In the genomic region with DNA sequence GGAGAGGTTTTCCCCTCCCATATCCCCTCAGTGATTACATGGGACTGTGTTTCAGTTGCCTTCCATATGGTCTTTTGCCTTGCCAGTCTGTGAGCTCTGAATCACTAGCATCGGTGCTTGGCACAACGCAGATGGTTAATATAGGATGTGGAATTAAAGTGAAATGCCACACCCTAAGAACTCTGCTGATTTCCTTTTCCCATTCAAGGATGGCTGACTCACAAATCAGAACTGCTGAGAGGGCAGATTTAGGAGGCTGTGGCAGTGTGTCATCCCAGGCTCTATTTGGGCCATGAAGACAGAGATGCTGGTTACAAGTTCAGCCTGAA, we compare ENCODE assay signal across 16 mouse cellular contexts. TPM values are rescaled to one million over a fixed set of nuclear protein-coding genes. Genes with fewer than 3 reads are reported as not detected.
DNase-seq lines count a peak whose midpoint lies in the region; ATAC-seq and TF ChIP-seq lines count a peak whose summit lies in the region.
"Had no signal": no experiment of that assay in that cellular context is flagged by ENCODE, and none has a peak within 500 bp of the region (broad histone marks: within the 10 kb centered on the region; RNA-seq: fewer than 3 reads in every experiment).

No protein-coding gene starts in this region.

- H3K27ac ChIP-seq in lung, postnatal 0 days (ENCODE audit: low read length): no peak overlapping the region
- peak overlapping the region; percentile 50; the same call in 1 of the 2 replicates for H3K27ac ChIP-seq in forebrain, postnatal 0 days (ENCODE audit: low read depth, low read length)
- no peak overlapping the region for H3K27ac ChIP-seq in stomach, postnatal 0 days (replicated peaks)
- no peak overlapping the region for H3K27ac ChIP-seq in heart, embryonic 10.5 days
- H3K27ac ChIP-seq: embryonic facial prominence, embryonic 12.5 days; limb, embryonic 12.5 days had no signal

- peak; percentile 50 to 54 for DNase-seq in cerebellum, postnatal 25 days
- DNase-seq in cerebellum, adult 8-10 months: no peak
- DNase-seq in lung, postnatal 0 days (ENCODE audit: low spot score): no peak
- no peak for DNase-seq in lung, postnatal 36 days
- DNase-seq in forebrain, postnatal 0 days: peak; percentile 57
- DNase-seq in stomach, postnatal 0 days (ENCODE audit: low spot score): no peak
- DNase-seq in heart, embryonic 10.5 days (ENCODE audit: low spot score): no peak
- no peak for DNase-seq in heart, postnatal 4 days
- DNase-seq: adrenal gland, adult 2 months; heart, postnatal 14 days; kidney, postnatal 36 days; lung, adult 2 months; thymus, postnatal 36 days had no signal

- H3K36me3 ChIP-seq in lung, postnatal 0 days (ENCODE audit: insufficient read depth, low read length): peaks cover 16% of the 10 kb centered on the region
- peaks cover 59% of the 10 kb centered on the region for H3K36me3 ChIP-seq in forebrain, postnatal 0 days (ENCODE audit: insufficient read depth)
- no peaks in the 10 kb centered on the region; the same call in 1 of the 2 replicates for H3K36me3 ChIP-seq in stomach, postnatal 0 days (ENCODE audit: control insufficient read depth, insufficient read depth, low read length)
- H3K36me3 ChIP-seq in heart, embryonic 10.5 days: peaks cover 68% of the 10 kb centered on the region

- WGBS in lung, postnatal 0 days: 83% methylated on average over 2 of the region's 2 CpGs
- WGBS in forebrain, postnatal 0 days: 60% methylated on average over 2 of the region's 2 CpGs
- WGBS in stomach, postnatal 0 days: 70% methylated on average over 2 of the region's 2 CpGs
- WGBS in heart, embryonic 10.5 days: 90% methylated on average over 2 of the region's 2 CpGs

- no peaks in the 10 kb centered on the region for H3K27me3 ChIP-seq in lung, postnatal 0 days (replicated peaks; ENCODE audit: insufficient read depth, low read length)
- H3K27me3 ChIP-seq in forebrain, postnatal 0 days (ENCODE audit: insufficient read depth, low read length): no peaks in the 10 kb centered on the region
- no peaks in the 10 kb centered on the region for H3K27me3 ChIP-seq in stomach, postnatal 0 days (ENCODE audit: control insufficient read depth, insufficient read depth, low read length)
- no peaks in the 10 kb centered on the region for H3K27me3 ChIP-seq in heart, embryonic 10.5 days (ENCODE audit: insufficient read depth, poor library complexity, severe bottlenecking)
- H3K27me3 ChIP-seq: embryonic facial prominence, embryonic 12.5 days; limb, embryonic 12.5 days; Patski had no signal

- H3K9ac ChIP-seq in lung, postnatal 0 days (replicated peaks; ENCODE audit: low read depth): no peak overlapping the region
- no peak overlapping the region for H3K9ac ChIP-seq in forebrain, postnatal 0 days
- no peak overlapping the region for H3K9ac ChIP-seq in stomach, postnatal 0 days (ENCODE audit: low read length)
- H3K9ac ChIP-seq: embryonic facial prominence, embryonic 12.5 days; limb, embryonic 12.5 days had no signal

- H3K9me3 ChIP-seq in lung, postnatal 0 days (ENCODE audit: low read length): no peaks in the 10 kb centered on the region
- no peaks in the 10 kb centered on the region for H3K9me3 ChIP-seq in forebrain, postnatal 0 days (ENCODE audit: low read length)
- no peaks in the 10 kb centered on the region for H3K9me3 ChIP-seq in stomach, postnatal 0 days (ENCODE audit: control insufficient read depth, low read length)
- no peaks in the 10 kb centered on the region for H3K9me3 ChIP-seq in heart, embryonic 10.5 days
- H3K9me3 ChIP-seq: embryonic facial prominence, embryonic 12.5 days; limb, embryonic 12.5 days had no signal

- no peak for TF ChIP-seq EP300 in lung, postnatal 0 days (IDR thresholded peaks at IDR 0.05)
- TF ChIP-seq EP300 in stomach, postnatal 0 days (optimal IDR thresholded peaks at IDR 0.05): no peak

- no peaks in the 10 kb centered on the region for H3K4me1 ChIP-seq in lung, postnatal 0 days (ENCODE audit: insufficient read depth, low read depth, low read length)
- no peaks in the 10 kb centered on the region for H3K4me1 ChIP-seq in forebrain, postnatal 0 days (ENCODE audit: insufficient read depth)
- H3K4me1 ChIP-seq in stomach, postnatal 0 days (replicated peaks; ENCODE audit: control insufficient read depth, insufficient read depth): no peaks in the 10 kb centered on the region
- peaks cover 30% of the 10 kb centered on the region for H3K4me1 ChIP-seq in heart, embryonic 10.5 days
- H3K4me1 ChIP-seq: embryonic facial prominence, embryonic 12.5 days; limb, embryonic 12.5 days had no signal

- H3K4me2 ChIP-seq in lung, postnatal 0 days (replicated peaks; ENCODE audit: low read depth, low read length): no peak overlapping the region
- no peak overlapping the region for H3K4me2 ChIP-seq in forebrain, postnatal 0 days (ENCODE audit: low read depth)
- no peak overlapping the region for H3K4me2 ChIP-seq in stomach, postnatal 0 days (replicated peaks; ENCODE audit: low read depth)
- H3K4me2 ChIP-seq: embryonic facial prominence, embryonic 12.5 days; limb, embryonic 12.5 days had no signal

- TF ChIP-seq CTCF in lung, postnatal 0 days (IDR thresholded peaks at IDR 0.05): no peak
- TF ChIP-seq CTCF in forebrain, postnatal 0 days (IDR thresholded peaks at IDR 0.05; ENCODE audit: low read depth): no peak
- TF ChIP-seq CTCF in stomach, postnatal 0 days (IDR thresholded peaks at IDR 0.05; ENCODE audit: low read depth): no peak

- ATAC-seq in lung, postnatal 0 days: peak; percentile 11; the same call in 1 of the 2 replicates
- peak; percentile 81 for ATAC-seq in forebrain, postnatal 0 days
- peak; percentile 16; the same call in 1 of the 2 replicates for ATAC-seq in stomach, postnatal 0 days (ENCODE audit: low FRiP score, low TSS enrichment)
- ATAC-seq: Patski had no signal

- no peak overlapping the region for H3K4me3 ChIP-seq in lung, postnatal 0 days (ENCODE audit: low read depth, low read length)
- H3K4me3 ChIP-seq in forebrain, postnatal 0 days (ENCODE audit: low read depth, low read length): no peak overlapping the region
- H3K4me3 ChIP-seq in stomach, postnatal 0 days (ENCODE audit: low read depth, low read length): no peak overlapping the region
- H3K4me3 ChIP-seq in heart, embryonic 10.5 days: no peak overlapping the region
- H3K4me3 ChIP-seq: embryonic facial prominence, embryonic 12.5 days; limb, embryonic 12.5 days had no signal

RNA-seq across cellular contexts. Expression of gene Ikbke, which starts 14.5 kb away (rescaled TPM):
- polyA plus RNA-seq in lung, postnatal 0 days (2015; fragmentation: Nextera tagmentation; extraction: Ambion mirVana): 2.9 and 4.1 TPM in 2 replicates
- total RNA-seq in forebrain, postnatal 0 days (2014; rRNA removed): 1.9 and 2.6 TPM in 2 replicates
- polyA plus RNA-seq in forebrain, postnatal 0 days (2015; fragmentation: Nextera tagmentation; extraction: Ambion mirVana): 0.65 and 0.73 TPM in 2 replicates
- polyA plus RNA-seq in stomach, postnatal 0 days (2015; fragmentation: Nextera tagmentation; extraction: Ambion mirVana): 4.5 and 5.7 TPM in 2 replicates
- polyA plus RNA-seq in heart, embryonic 10.5 days (2016; fragmentation: Nextera tagmentation; extraction: Ambion mirVana): 1.8 and 2.3 TPM in 2 replicates
- 1 to 10 TPM; 2.9 to 3.0 TPM for total RNA-seq in heart, postnatal 4 days (2021)

RNA-seq across cellular contexts. Expression of gene Rassf5, which starts 48.8 kb away (rescaled TPM):
- 7.5 and 8.3 TPM in 2 replicates for polyA plus RNA-seq in lung, postnatal 0 days (2015; fragmentation: Nextera tagmentation; extraction: Ambion mirVana)
- total RNA-seq in forebrain, postnatal 0 days (2014; rRNA removed): 2.2 and 6.7 TPM in 2 replicates
- 1.6 and 2.7 TPM in 2 replicates for polyA plus RNA-seq in forebrain, postnatal 0 days (2015; fragmentation: Nextera tagmentation; extraction: Ambion mirVana)
- 7.9 and 8.6 TPM in 2 replicates for polyA plus RNA-seq in stomach, postnatal 0 days (2015; fragmentation: Nextera tagmentation; extraction: Ambion mirVana)
- 44.4 and 64.0 TPM in 2 replicates for polyA plus RNA-seq in heart, embryonic 10.5 days (2016; fragmentation: Nextera tagmentation; extraction: Ambion mirVana)
- total RNA-seq in heart, postnatal 4 days (2021): 1 to 10 TPM; 4.4 to 4.5 TPM

Comparison
In these comparisons a context has a peak if more than half of its experiments do, and no peak if none do; other contexts are left out.
1. DNase-seq: peak in cerebellum, postnatal 25 days (2 of 2) and forebrain, postnatal 0 days (single experiment); none in cerebellum, adult 8-10 months (single experiment), lung, postnatal 0 days (single experiment), lung, postnatal 36 days (single experiment), stomach, postnatal 0 days (single experiment), heart, embryonic 10.5 days (single experiment) and heart, postnatal 4 days (single experiment).
2. ATAC-seq: peak in every context shown above with its lines; median percentile 81 in forebrain, postnatal 0 days; 16 in stomach, postnatal 0 days; 11 in lung, postnatal 0 days.